Mouse (Mus musculus): ENCODE data around the gene Plpp6. TPM values are rescaled to one million over a fixed set of nuclear protein-coding genes. Genes with fewer than 3 reads are reported as not detected.

Gene Plpp6
- polyA plus RNA-seq, 2 experiments: 5.8 to 9.6 TPM

- 34% methylated on average over 5 of the region's 5 CpGs for WGBS
- no peak for TF ChIP-seq POLR2A (IDR thresholded peaks at IDR 0.05; ENCODE audit: borderline replicate concordance, extremely low read depth, insufficient read depth, insufficient read length)
- Histone ChIP-seq H3K27me3 (ENCODE audit: control insufficient read depth, insufficient read depth, low read length) (no peaks in the 10 kb centered on the region), H3K27ac (replicated peaks; ENCODE audit: low read depth, low read length) (no peak overlapping the region), H3K4me2 (replicated peaks; ENCODE audit: low read depth, low read length, severe bottlenecking) (no peak overlapping the region), H3K9ac (ENCODE audit: low read depth, low read length, severe bottlenecking) (no peak overlapping the region), H3K9me3 (ENCODE audit: control insufficient read depth, low read length) (no peaks in the 10 kb centered on the region), H3K4me1 (ENCODE audit: control insufficient read depth, insufficient read depth, low read length) (no peaks in the 10 kb centered on the region), H3K36me3 (ENCODE audit: control insufficient read depth, insufficient read depth, low read length) (peaks cover 72% of the 10 kb centered on the region), H3K4me3 (replicated peaks; ENCODE audit: low read length) (no peak overlapping the region)
- DNase-seq (ENCODE audit: low spot score): no peak
- ATAC-seq (ENCODE audit: low FRiP score, low read depth): no peak
These were observed 52.5 kb downstream of the Plpp6 start for GRCm38 (mm10) chr19:29016204-29016765.

Other genes starting within 250 kb of the Plpp6 start
- gene Slc1a1, start 128.9 kb upstream of the Plpp6 start, polyA plus RNA-seq (2012; rRNA removed): 1.1 and 1.7 TPM in 2 replicates
- gene Slc1a1, start 128.9 kb upstream of the Plpp6 start, polyA plus RNA-seq (2014; fragmentation: Nextera tagmentation; extraction: Ambion mirVana): 0.66 and 0.81 TPM in 2 replicates
- gene 4430402I18Rik, start 3.8 kb downstream of the Plpp6 start, polyA plus RNA-seq (2012; rRNA removed): 0.59 and 1.0 TPM in 2 replicates
- gene 4430402I18Rik, start 3.8 kb downstream of the Plpp6 start, polyA plus RNA-seq (2014; fragmentation: Nextera tagmentation; extraction: Ambion mirVana): 1.0 and 1.5 TPM in 2 replicates
- 32.1 and 35.8 TPM in 2 replicates for gene Cdc37l1, start 26.4 kb downstream of the Plpp6 start, polyA plus RNA-seq (2012; rRNA removed)
- gene Cdc37l1, start 26.4 kb downstream of the Plpp6 start, polyA plus RNA-seq (2014; fragmentation: Nextera tagmentation; extraction: Ambion mirVana): 39.6 and 47.8 TPM in 2 replicates
- gene Ak3, start 84.0 kb downstream of the Plpp6 start, polyA plus RNA-seq (2012; rRNA removed): 33.9 and 36.0 TPM in 2 replicates
- gene Ak3, start 84.0 kb downstream of the Plpp6 start, polyA plus RNA-seq (2014; fragmentation: Nextera tagmentation; extraction: Ambion mirVana): 83.9 and 84.8 TPM in 2 replicates
- 28.2 and 30.9 TPM in 2 replicates for gene Rcl1, start 137.4 kb downstream of the Plpp6 start, polyA plus RNA-seq (2012; rRNA removed)
- 47.4 and 48.6 TPM in 2 replicates for gene Rcl1, start 137.4 kb downstream of the Plpp6 start, polyA plus RNA-seq (2014; fragmentation: Nextera tagmentation; extraction: Ambion mirVana)

All from limb, embryonic 14.5 days (tissue).